Mouse (Mus musculus) liver, embryonic 13.5 days (tissue): Measurements from ENCODE around the gene Kctd18. TPM values are rescaled to one million over a fixed set of nuclear protein-coding genes. Genes with fewer than 3 reads are reported as not detected.

Source experiments
- ATAC-seq: fragments of 200-750 bp; cut with Nextera tagmentation; 2 replicates; pipeline ENCODE4 v1.8.0; 2017; ENCODE audit warnings: low read depth, mild to moderate bottlenecking, moderate number of reproducible peaks, moderate library complexity
- DNase-seq: peaks from one replicate; pipeline ENCODE4 v3.0.0; 2022
- H3K27ac ChIP-seq: fragments of 300-500 bp; sonication (generic); 2 replicates; pipeline ENCODE4 v1.5.1; 2015; ENCODE audit warnings: moderate library complexity, mild to moderate bottlenecking, inconsistent platforms
- H3K27me3 ChIP-seq: fragments of 300-500 bp; sonication (generic); 2 replicates; pipeline ENCODE4 v1.6.1; 2015; ENCODE audit warnings: mild to moderate bottlenecking, inconsistent platforms
- H3K36me3 ChIP-seq: fragments of 300-500 bp; sonication (generic); 2 replicates; pipeline ENCODE4 v1.6.1; 2015; ENCODE audit warnings: mild to moderate bottlenecking, inconsistent platforms
- H3K4me1 ChIP-seq: fragments of 300-500 bp; sonication (generic); replicated peaks from 2 replicates; pipeline ENCODE4 v1.6.1; 2015; ENCODE audit warnings: inconsistent platforms
- H3K4me2 ChIP-seq: fragments of 300-500 bp; sonication (generic); 2 replicates; pipeline ENCODE4 v1.6.1; 2015; ENCODE audit warnings: inconsistent platforms, mild to moderate bottlenecking, moderate library complexity
- H3K4me3 ChIP-seq: fragments of 300-500 bp; sonication (generic); replicated peaks from 2 replicates; pipeline ENCODE4 v1.5.1; 2015; ENCODE audit warnings: mild to moderate bottlenecking, inconsistent platforms
- H3K9ac ChIP-seq: fragments of 300-500 bp; sonication (generic); 2 replicates; pipeline ENCODE4 v1.6.1; 2015; ENCODE audit warnings: mild to moderate bottlenecking, inconsistent platforms
- H3K9me3 ChIP-seq: fragments of 300-500 bp; sonication (generic); replicated peaks from 2 replicates; pipeline ENCODE4 v1.6.1; 2016; ENCODE audit warnings: inconsistent platforms
- WGBS: fragments of 180-500 bp; shearing (Covaris S2); methylation state at CpG from one replicate; pipeline ENCODE4 v1.1.7; 2015; ENCODE audit not compliant: insufficient replicate concordance; 5-methylcytosine and 5-hydroxymethylcytosine counted together
- polyA plus RNA-seq: library from polyadenylated mRNA; unstranded; fragments of >200 nt; fragmentation: Nextera tagmentation; extraction: Ambion mirVana; gene quantifications from 2 replicates; pipeline ENCODE4 v1.2.1, GENCODE M21; 2015

Kctd18 gene
- 2.8 and 3.6 TPM in 2 replicates for polyA plus RNA-seq

- no peak within 1 kb of the TSS for H3K4me2 ChIP-seq
- H3K27me3 ChIP-seq, result no peaks in the 10 kb centered on the region
- H3K9ac ChIP-seq, result no peak within 1 kb of the TSS
- no peaks in the 10 kb centered on the region for H3K4me1 ChIP-seq
- peaks cover 75% of the 10 kb centered on the region for H3K36me3 ChIP-seq
- no peak within 1 kb of the TSS for H3K4me3 ChIP-seq
- H3K27ac ChIP-seq, result no peak within 1 kb of the TSS
- WGBS, result 85% methylated on average over 7 of the region's 7 CpGs
- no peaks in the 10 kb centered on the region for H3K9me3 ChIP-seq
- no peak for DNase-seq
- ATAC-seq, result no peak
These were observed at the start of gene Kctd18 for GRCm38 (mm10) chr1:58018856-58019255. Gene Kctd18, minus strand, starts transcription at chr1:58018956.

GRCm38 (mm10) chr1:58065606-58066005 lies 46.9 kb upstream of the Kctd18 start:
- Histone ChIP-seq H3K4me1 (no peaks in the 10 kb centered on the region), H3K27ac (no peak overlapping the region), H3K27me3 (no peaks in the 10 kb centered on the region), H3K4me2 (no peak overlapping the region), H3K36me3 (no peaks in the 10 kb centered on the region), H3K9me3 (no peaks in the 10 kb centered on the region), H3K9ac (no peak overlapping the region), H3K4me3 (no peak overlapping the region)
- ATAC-seq (no peak), DNase-seq (no peak)
- WGBS, result 64% methylated on average over 3 of the region's 3 CpGs

DNA sequence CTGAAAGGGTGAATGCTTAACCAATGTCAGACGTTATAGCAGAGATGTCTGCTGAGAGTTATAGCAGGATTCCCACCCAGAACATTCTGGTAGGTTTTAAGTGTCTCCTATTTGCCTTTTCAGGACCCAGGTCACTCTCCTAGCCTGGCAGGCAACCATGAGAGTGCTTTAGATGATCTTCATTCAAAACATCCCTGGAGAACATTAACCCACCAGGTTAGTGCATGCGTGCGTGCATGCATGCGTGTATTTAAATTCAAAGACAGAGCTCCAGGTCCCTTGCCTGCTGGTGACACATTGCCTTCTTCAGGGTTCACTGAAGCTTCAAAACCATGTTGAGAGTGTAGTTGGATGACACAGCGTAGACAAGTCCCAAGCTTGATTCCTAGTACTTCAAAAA lies 46.4 kb upstream of the Kctd18 start:
- H3K4me3 ChIP-seq, result no peak overlapping the region
- H3K4me2 ChIP-seq, result no peak overlapping the region
- H3K9ac ChIP-seq, result no peak overlapping the region
- WGBS, result 76% methylated on average over 5 of the region's 5 CpGs
- DNase-seq (no peak), ATAC-seq (no peak)
- H3K36me3 ChIP-seq, result no peaks in the 10 kb centered on the region
- no peaks in the 10 kb centered on the region for H3K27me3 ChIP-seq
- no peak overlapping the region for H3K27ac ChIP-seq
- no peaks in the 10 kb centered on the region for H3K9me3 ChIP-seq
- H3K4me1 ChIP-seq, result no peaks in the 10 kb centered on the region

GRCm38 (mm10) chr1:58062131-58062530 lies 43.4 kb upstream of the Kctd18 start:
- 74% methylated on average over 7 of the region's 7 CpGs for WGBS
- no peaks in the 10 kb centered on the region for H3K36me3 ChIP-seq
- ATAC-seq (no peak), DNase-seq (no peak)
- H3K9me3 ChIP-seq, result no peaks in the 10 kb centered on the region
- no peak overlapping the region for H3K4me2 ChIP-seq
- H3K27ac ChIP-seq, result no peak overlapping the region
- H3K4me1 ChIP-seq, result no peaks in the 10 kb centered on the region
- H3K27me3 ChIP-seq, result no peaks in the 10 kb centered on the region
- no peak overlapping the region for H3K9ac ChIP-seq
- H3K4me3 ChIP-seq, result no peak overlapping the region

- Histone ChIP-seq H3K27me3 (no peaks in the 10 kb centered on the region), H3K36me3 (no peaks in the 10 kb centered on the region), H3K9ac (no peak overlapping the region), H3K9me3 (no peaks in the 10 kb centered on the region), H3K4me1 (no peaks in the 10 kb centered on the region), H3K27ac (no peak overlapping the region), H3K4me2 (no peak overlapping the region), H3K4me3 (no peak overlapping the region)
- ATAC-seq (no peak), DNase-seq (no peak)
- WGBS, result 76% methylated on average over 4 of the region's 4 CpGs
These were observed 40.1 kb upstream of the Kctd18 start for GRCm38 (mm10) chr1:58058846-58059245.

- H3K27me3 ChIP-seq, result no peaks in the 10 kb centered on the region
- no peaks in the 10 kb centered on the region for H3K9me3 ChIP-seq
- H3K27ac ChIP-seq, result no peak overlapping the region
- H3K4me3 ChIP-seq, result no peak overlapping the region
- DNase-seq (no peak), ATAC-seq (no peak)
- no peak overlapping the region for H3K9ac ChIP-seq
- H3K4me1 ChIP-seq, result no peaks in the 10 kb centered on the region
- WGBS, result 61% methylated on average over 11 of the region's 11 CpGs
- no peaks in the 10 kb centered on the region for H3K36me3 ChIP-seq
- H3K4me2 ChIP-seq, result no peak overlapping the region
These were observed 38.2 kb upstream of the Kctd18 start for GRCm38 (mm10) chr1:58056939-58057338.

DNA sequence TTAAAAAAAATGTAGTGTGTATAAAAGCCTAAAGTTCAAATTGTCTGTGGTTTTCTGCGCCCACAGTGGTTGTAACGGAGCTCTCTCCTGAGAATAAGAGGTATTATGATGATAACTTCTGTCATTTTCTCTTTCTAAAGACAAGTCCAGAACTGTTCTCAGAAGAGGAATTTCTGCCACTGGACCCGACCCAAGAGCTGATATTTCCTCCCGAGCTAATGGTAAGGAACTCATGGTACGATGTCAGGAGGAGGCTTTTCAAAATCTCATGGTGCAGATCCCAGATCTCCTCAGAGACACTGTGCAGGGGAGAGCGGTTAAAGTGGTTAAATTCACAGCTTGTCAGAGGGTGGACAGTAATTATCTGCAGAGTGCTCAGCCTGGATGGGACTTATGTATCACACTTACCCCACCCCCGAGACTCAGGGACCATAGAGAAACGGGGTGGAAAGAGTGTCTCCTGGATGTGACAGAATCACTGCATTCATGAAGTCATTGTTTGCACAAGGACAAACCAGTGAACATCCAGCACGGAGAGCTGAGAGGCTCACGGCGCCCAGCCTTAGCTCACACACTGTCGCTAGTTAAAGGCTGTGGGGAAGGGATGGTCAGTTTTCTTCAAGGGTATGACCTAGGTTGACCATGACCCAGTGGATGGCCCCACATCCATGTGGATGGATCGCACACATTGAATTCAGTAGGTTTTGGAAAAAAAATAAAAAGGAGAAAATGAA lies 37.5 kb upstream of the Kctd18 start:
- WGBS, result 66% methylated on average over 13 of the region's 13 CpGs
- Histone ChIP-seq H3K9ac (no peak overlapping the region), H3K4me1 (no peaks in the 10 kb centered on the region), H3K27me3 (no peaks in the 10 kb centered on the region), H3K27ac (no peak overlapping the region), H3K4me2 (no peak overlapping the region), H3K36me3 (no peaks in the 10 kb centered on the region), H3K9me3 (no peaks in the 10 kb centered on the region), H3K4me3 (no peak overlapping the region)
- DNase-seq, result no peak
- ATAC-seq, result no peak

- no peak overlapping the region for H3K9ac ChIP-seq
- no peaks in the 10 kb centered on the region for H3K27me3 ChIP-seq
- no peaks in the 10 kb centered on the region for H3K9me3 ChIP-seq
- 80% methylated on average over 11 of the region's 11 CpGs for WGBS
- no peaks in the 10 kb centered on the region for H3K4me1 ChIP-seq
- H3K4me2 ChIP-seq, result no peak overlapping the region
- ATAC-seq (no peak), DNase-seq (no peak)
- no peaks in the 10 kb centered on the region for H3K36me3 ChIP-seq
- H3K27ac ChIP-seq, result no peak overlapping the region
- H3K4me3 ChIP-seq, result no peak overlapping the region
These were observed 36.8 kb upstream of the Kctd18 start for GRCm38 (mm10) chr1:58055598-58055997.

DNA sequence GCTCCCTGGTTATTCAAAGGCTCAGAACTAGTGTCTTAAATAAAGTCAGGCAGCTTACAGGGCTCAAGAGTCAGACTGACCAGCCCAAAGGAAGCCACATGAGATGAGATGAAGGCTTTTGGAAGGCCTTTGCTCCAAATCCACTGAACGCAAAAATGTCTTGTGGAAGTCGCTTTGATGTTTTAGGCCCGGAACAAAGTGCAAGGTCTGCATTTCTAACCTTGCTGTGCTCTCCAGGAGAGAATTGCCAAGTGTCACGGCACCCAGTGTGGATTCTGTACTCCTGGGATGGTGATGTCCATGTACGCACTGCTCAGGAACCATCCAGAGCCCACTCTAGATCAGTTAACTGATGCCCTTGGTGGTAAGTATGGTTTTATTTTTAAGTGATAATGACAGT lies 30.4 kb upstream of the Kctd18 start:
- DNase-seq (no peak), ATAC-seq (no peak)
- Histone ChIP-seq H3K27me3 (no peaks in the 10 kb centered on the region), H3K36me3 (no peaks in the 10 kb centered on the region), H3K4me2 (no peak overlapping the region), H3K4me3 (no peak overlapping the region), H3K4me1 (no peaks in the 10 kb centered on the region), H3K27ac (no peak overlapping the region), H3K9me3 (no peaks in the 10 kb centered on the region), H3K9ac (no peak overlapping the region)
- 70% methylated on average over 5 of the region's 5 CpGs for WGBS

GRCm38 (mm10) chr1:58046721-58047290 lies 28.1 kb upstream of the Kctd18 start:
- H3K9me3 ChIP-seq, result no peaks in the 10 kb centered on the region
- H3K27me3 ChIP-seq, result no peaks in the 10 kb centered on the region
- no peaks in the 10 kb centered on the region for H3K4me1 ChIP-seq
- H3K9ac ChIP-seq, result no peak overlapping the region
- whole genome bisulfite sequencing, result 68% methylated on average over 3 of the region's 3 CpGs
- no peak overlapping the region for H3K4me2 ChIP-seq
- no peak overlapping the region for H3K4me3 ChIP-seq
- no peaks in the 10 kb centered on the region for H3K36me3 ChIP-seq
- no peak for ATAC-seq
- DNase-seq, result no peak
- no peak overlapping the region for H3K27ac ChIP-seq

DNA sequence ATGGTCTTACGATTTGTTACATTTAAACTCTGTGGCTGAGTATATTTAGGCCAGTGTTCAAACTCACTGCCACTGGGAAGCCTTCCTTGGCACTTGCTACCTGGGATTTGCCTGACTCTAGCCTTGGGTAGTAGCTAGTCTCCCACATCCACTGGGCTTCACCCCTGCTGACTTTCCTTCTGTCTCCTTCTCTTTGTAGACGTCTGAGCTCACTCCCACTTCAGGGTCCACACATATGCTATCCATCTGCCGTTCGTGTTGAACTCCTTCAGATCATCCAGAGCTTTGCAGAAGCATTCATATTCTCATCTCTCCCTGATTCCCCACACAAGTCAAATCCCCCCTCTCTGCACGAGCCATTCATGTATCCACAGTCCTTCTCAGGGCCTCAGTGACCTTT lies 26.8 kb upstream of the Kctd18 start:
- DNase-seq (no peak), ATAC-seq (no peak)
- 57% methylated on average over 5 of the region's 5 CpGs for WGBS

DNA sequence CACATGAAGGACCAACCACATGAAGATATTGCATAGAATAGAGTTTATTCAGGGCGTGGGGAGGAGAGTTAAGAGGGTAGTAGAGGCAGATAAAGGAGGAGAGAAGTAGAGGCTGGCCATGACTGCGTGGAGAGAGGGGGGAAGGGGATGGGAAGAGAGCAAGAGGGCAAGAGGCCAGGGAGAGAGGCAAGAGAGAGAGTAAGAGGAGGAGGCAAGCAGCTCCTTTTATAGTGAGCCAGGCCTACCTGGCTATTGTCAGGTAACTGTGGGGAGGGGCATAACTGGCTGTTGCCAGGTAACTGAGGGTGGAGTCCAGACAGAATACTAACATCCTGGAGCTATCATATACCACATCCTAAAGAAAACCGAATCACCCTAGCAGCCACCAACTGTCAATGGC lies 26.3 kb upstream of the Kctd18 start:
- ATAC-seq, result no peak
- WGBS, result 41% methylated on average over 3 of the region's 3 CpGs
- Histone ChIP-seq H3K27ac (no peak overlapping the region), H3K27me3 (no peaks in the 10 kb centered on the region), H3K4me3 (no peak overlapping the region), H3K9me3 (no peaks in the 10 kb centered on the region), H3K36me3 (no peaks in the 10 kb centered on the region), H3K4me2 (no peak overlapping the region), H3K4me1 (no peaks in the 10 kb centered on the region), H3K9ac (no peak overlapping the region)
- no peak for DNase-seq

More for the DNA sequence above, 26.8 kb upstream of the Kctd18 start:
- H3K36me3 ChIP-seq, result no peaks in the 10 kb centered on the region
- no peaks in the 10 kb centered on the region for H3K27me3 ChIP-seq
- no peak overlapping the region for H3K9ac ChIP-seq
- no peak overlapping the region for H3K27ac ChIP-seq
- H3K4me2 ChIP-seq, result no peak overlapping the region
- no peaks in the 10 kb centered on the region for H3K4me1 ChIP-seq
- H3K4me3 ChIP-seq, result no peak overlapping the region
- H3K9me3 ChIP-seq, result no peaks in the 10 kb centered on the region
